Mouse (Mus musculus) C2C12 (cell line): ENCODE measurements around the gene Kdm4a.

Experiments used
- MAX ChIP-seq: IDR thresholded peaks from one replicate; pipeline ENCODE4 v1.6.1; 2011; ENCODE audit warnings: mild to moderate bottlenecking, control low read depth
- MYOD1 ChIP-seq: IDR thresholded peaks from one replicate; pipeline ENCODE4 v1.6.1; 2011; ENCODE audit warnings: low read depth; ENCODE audit not compliant: control insufficient read depth, insufficient read length

DNA sequence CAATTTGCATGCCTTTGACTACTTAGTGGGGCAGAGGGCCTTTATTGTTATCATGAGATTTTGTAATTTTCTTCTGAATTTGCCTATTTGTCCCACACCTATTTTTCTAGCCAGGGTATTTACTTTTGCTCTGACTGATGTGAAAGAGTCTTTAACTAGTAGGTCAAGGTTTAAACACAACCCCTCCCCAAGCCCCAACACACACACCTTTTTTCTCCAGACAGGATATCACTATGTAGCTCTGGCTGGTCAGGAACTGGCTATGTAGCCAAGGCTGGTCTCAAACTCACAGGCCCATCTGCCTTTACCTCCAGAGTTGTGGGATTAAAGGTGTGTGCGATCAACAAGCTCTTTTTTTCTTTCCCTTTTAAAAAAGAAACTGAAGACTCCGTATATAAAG lies 19.2 kb upstream of the Kdm4a start:
- TF ChIP-seq MAX (no peak), MYOD1 (no peak)
